Mouse (Mus musculus): ENCODE results near the gene Ap3s2.

Gene Ap3s2

GRCm38 (mm10) chr7:79842163-79842562 lies 78.3 kb downstream of the Ap3s2 start:
- no peak for DNase-seq

GRCm38 (mm10) chr7:79837247-79837646 lies 83.2 kb downstream of the Ap3s2 start:
- no peak for DNase-seq

- no peak for DNase-seq
Measured at GRCm38 (mm10) chr7:79835196-79835595, 85.3 kb downstream of the Ap3s2 start.

GRCm38 (mm10) chr7:79832980-79833379 lies 87.5 kb downstream of the Ap3s2 start:
- no peak for DNase-seq

- no peak for DNase-seq
Measured at GRCm38 (mm10) chr7:79831585-79831984, 88.9 kb downstream of the Ap3s2 start.

GRCm38 (mm10) chr7:79831145-79831544 lies 89.3 kb downstream of the Ap3s2 start:
- no peak for DNase-seq

- no peak for DNase-seq
Measured at GRCm38 (mm10) chr7:79828341-79828740, 92.1 kb downstream of the Ap3s2 start.
